Mouse (Mus musculus) spleen, embryonic (tissue): ENCODE measurements around the gene 2010111I01Rik.

Experiments
- CTCF ChIA-PET: fragments of 350-600 bp; sonication (Branson Sonifier 250); formaldehyde crosslinking; loops from one replicate; lab custom pipeline; 2022; lab: Charles Lee

Gene 2010111I01Rik

GRCm38 (mm10) chr13:63239877-63240671 lies 275.4 kb downstream of the 2010111I01Rik start:
- CTCF ChIA-PET, result interaction anchor here (0.7 kb wide), 1 partner anchor 34 kb away, joined by 3 read pairs; no protein-coding TSS in a partner anchor

- CTCF ChIA-PET, result interaction anchor here (0.7 kb wide), 1 partner anchor 33 kb away, joined by 3 read pairs; no protein-coding TSS in a partner anchor
Measured at GRCm38 (mm10) chr13:63240835-63241234, 276.1 kb downstream of the 2010111I01Rik start.

- CTCF ChIA-PET, result interaction anchor here (0.9 kb wide), 1 partner anchor 85 kb away, joined by 3 read pairs; no protein-coding TSS in a partner anchor
Measured at GRCm38 (mm10) chr13:63241665-63242064, 277.0 kb downstream of the 2010111I01Rik start.

- CTCF ChIA-PET, result interaction anchor here (0.6 to 0.9 kb wide), 2 partner anchors 53 to 84 kb away, joined by 3 read pairs; no protein-coding TSS in a partner anchor
Measured at GRCm38 (mm10) chr13:63242401-63243192, 277.9 kb downstream of the 2010111I01Rik start.

GRCm38 (mm10) chr13:63243586-63243985 lies 278.9 kb downstream of the 2010111I01Rik start:
- CTCF ChIA-PET, result interaction anchor here (0.8 kb wide), 1 partner anchor 134 kb away, joined by 8 read pairs; no protein-coding TSS in a partner anchor

DNA sequence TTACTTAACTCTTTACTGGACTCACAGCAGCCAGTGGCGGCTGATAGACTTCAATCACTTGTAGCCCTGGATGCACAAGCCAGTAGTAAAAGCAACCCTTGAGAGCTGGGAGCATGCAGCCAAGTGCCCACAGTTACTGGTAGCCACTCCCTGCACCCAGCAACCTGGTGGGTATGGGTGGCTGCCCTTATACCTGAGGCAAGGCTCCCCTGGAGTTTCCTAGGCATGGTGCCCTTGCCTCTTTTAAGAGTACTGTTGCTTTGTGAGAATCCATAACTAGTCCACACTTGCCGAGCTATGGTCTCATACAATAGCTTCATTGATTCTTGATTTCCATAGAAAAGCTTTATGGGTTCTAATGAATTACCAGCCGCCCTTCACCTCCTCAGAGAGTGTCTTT lies 279.7 kb downstream of the 2010111I01Rik start:
- CTCF ChIA-PET, result no interaction called here

GRCm38 (mm10) chr13:63245218-63245617 lies 280.5 kb downstream of the 2010111I01Rik start:
- CTCF ChIA-PET, result no interaction called here

- CTCF ChIA-PET, result interaction anchor here (0.6 kb wide), 1 partner anchor 181 kb away, joined by 5 read pairs; no protein-coding TSS in a partner anchor
Measured at GRCm38 (mm10) chr13:63245812-63246211, 281.1 kb downstream of the 2010111I01Rik start.

- CTCF ChIA-PET, result interaction anchor here (0.6 kb wide), 1 partner anchor 180 kb away, joined by 5 read pairs; no protein-coding TSS in a partner anchor
Measured at GRCm38 (mm10) chr13:63246332-63246940, 281.7 kb downstream of the 2010111I01Rik start.

GRCm38 (mm10) chr13:63247041-63247440 lies 282.3 kb downstream of the 2010111I01Rik start:
- CTCF ChIA-PET, result no interaction called here

GRCm38 (mm10) chr13:63247631-63248030 lies 282.9 kb downstream of the 2010111I01Rik start:
- CTCF ChIA-PET, result no interaction called here

DNA sequence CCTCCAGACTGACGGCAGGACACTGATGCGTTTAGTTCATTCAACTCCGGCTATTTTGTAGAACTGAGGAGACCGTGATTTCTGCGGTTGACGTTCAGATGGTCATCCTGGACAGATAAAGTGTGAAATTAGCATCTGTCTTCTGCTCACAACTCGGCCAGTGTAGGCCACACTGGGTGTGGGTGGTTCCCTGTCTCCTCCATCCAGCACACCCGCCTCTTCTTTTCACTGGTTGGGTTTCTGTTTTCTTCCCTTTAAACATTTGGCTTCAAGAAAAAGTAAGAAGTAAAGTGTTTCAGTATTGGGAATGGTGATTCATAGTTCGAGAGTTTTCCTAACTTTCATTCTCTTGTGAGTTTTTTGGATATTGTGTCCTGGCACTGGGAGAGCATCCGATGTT lies 283.6 kb downstream of the 2010111I01Rik start:
- CTCF ChIA-PET, result interaction anchor here (0.6 kb wide), 1 partner anchor 12 kb away, joined by 6 read pairs; no protein-coding TSS in a partner anchor

- CTCF ChIA-PET, result interaction anchor here (0.5 kb wide), 1 partner anchor 204 kb away, joined by 3 read pairs; no protein-coding TSS in a partner anchor
Measured at GRCm38 (mm10) chr13:63249171-63249570, 284.5 kb downstream of the 2010111I01Rik start.

- CTCF ChIA-PET, result interaction anchor here (0.5 kb wide), 1 partner anchor 205 kb away, joined by 3 read pairs; no protein-coding TSS in a partner anchor
Measured at GRCm38 (mm10) chr13:63249741-63250431, 285.2 kb downstream of the 2010111I01Rik start.

DNA sequence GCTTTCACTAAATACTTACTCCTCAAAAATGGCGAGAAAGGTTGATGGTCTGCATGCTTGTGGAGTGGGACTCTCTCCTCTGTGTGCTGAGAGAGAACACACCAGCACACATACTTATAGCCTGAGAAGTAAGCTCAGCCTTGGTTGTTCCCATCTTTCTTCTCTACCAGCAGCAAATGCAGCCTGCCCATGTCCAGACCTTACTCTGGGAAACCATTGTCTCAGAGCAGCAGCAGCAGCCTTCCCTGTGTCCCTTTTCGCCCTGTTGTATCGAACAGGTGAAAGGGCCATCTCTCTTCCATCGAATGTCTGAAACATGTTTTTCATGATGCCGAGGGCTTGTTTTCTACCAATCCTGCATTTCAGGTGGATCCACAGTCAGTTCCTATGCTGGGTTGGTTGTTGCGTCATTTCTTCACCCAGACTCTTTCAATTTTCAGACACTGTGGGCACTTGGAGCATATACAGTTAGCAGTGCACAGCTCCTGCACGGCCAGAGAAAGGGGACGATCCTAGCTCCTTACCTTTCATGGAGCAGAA lies 285.8 kb downstream of the 2010111I01Rik start:
- CTCF ChIA-PET, result interaction anchor here (0.6 kb wide), 1 partner anchor 280 kb away, joined by 4 read pairs; no protein-coding TSS in a partner anchor

DNA sequence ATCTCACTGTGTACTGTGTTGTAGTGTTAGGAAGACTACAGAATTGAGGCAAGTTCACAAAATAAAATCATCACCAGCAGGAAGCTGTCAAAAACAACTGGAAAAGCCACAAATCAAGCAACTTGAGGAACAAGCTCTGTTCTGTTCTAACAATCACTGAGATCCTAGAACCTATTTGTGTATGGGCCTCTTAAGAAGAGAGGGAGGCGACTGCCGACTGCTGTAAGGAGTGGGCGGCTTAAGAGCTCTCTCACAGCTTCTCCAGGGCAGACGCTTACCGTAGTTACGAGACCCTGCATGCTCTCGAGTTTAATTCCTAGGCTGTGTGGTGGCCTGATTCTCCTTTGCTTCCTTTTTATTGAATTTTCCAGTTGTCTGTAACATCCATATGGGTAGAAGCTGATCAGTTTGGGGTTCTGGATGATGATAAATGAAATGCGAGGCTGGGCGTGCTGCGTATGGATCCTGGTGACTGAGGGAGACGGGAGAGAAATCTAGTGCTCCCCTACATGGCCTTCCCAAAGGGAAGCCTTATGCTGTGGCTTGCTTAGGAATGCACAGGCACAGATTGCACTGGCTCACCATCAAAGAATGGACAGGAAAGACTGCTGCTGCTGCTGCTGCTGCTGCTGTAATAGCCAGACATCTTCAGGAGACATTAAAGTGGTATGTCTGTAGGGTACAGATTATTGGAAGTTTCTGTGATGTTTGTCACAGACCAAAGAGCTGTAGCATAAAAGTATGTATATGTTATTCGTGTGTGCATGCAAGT lies 286.6 kb downstream of the 2010111I01Rik start:
- CTCF ChIA-PET, result interaction anchor here (0.6 kb wide), 1 partner anchor 281 kb away, joined by 4 read pairs; no protein-coding TSS in a partner anchor

DNA sequence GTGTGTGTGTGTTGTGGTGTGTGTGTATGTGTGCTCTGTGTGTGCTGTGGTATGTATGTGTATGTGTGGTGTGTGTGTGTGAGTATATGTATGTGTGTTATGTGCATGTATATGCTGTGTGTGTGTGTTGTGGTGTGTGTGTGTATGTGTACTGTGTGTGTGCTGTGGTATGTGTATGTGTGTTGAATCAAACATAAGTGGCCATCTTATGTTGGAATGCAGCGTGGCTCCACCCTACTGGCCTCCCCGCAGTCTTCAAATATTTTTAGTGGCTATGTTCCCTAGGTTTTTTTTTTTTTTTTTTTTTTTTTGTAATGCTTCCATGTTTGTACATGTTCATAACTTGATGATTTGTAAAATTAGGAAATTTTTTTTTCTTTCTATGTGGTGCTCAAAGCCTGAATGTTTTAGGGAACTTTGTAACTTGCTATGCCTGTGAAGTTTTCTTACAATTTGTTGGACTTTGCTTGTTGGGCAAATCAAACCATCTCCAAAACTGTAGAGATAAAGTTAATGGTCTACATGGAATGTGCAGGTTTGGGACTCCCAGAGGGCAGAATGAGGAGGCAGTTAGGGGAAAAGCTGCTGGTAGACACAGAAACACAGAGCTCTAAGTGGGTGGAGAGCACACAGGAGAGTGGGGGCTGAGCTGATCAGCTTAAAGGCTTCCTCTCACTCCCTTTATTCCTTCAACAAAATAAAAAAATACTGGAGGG lies 287.8 kb downstream of the 2010111I01Rik start:
- CTCF ChIA-PET, result no interaction called here

DNA sequence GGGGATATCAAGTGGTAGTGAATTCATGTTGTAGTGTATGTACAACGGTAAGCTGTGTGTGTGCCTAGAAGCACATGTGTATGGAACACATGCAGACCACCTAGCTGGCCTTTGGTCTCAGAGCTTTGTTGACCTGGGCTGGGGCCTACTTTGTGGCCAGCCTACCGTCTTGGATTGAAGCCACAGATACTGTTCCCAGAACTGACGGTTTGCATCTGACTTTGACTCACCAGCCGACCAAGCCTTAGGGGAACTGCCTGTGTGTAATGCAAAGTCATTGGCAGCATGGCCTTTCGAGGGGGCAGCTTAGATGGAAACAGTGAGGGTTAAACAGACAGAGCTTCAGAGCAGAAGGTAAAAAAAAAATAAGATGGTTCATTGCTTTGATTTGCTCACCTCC lies 288.5 kb downstream of the 2010111I01Rik start:
- CTCF ChIA-PET, result no interaction called here
